Mouse (Mus musculus) spleen, adult 18-20 months (tissue): Measurements from ENCODE around the gene Akap17b.
A peak's percentile ranks its signal among the peaks of the same experiment; 100 is the strongest.
"Not testable (repeated sequence)": the region's sequence is repeated elsewhere in the genome, so short reads cannot be mapped to it uniquely, and the experiment has no call there.

Source experiments
- DNase-seq, 2 experiments: peaks; one replicate each; pipeline ENCODE4 v3.0.0; 2022; ENCODE audit warnings: mixed read lengths in 2 of 2

Gene Akap17b

DNA sequence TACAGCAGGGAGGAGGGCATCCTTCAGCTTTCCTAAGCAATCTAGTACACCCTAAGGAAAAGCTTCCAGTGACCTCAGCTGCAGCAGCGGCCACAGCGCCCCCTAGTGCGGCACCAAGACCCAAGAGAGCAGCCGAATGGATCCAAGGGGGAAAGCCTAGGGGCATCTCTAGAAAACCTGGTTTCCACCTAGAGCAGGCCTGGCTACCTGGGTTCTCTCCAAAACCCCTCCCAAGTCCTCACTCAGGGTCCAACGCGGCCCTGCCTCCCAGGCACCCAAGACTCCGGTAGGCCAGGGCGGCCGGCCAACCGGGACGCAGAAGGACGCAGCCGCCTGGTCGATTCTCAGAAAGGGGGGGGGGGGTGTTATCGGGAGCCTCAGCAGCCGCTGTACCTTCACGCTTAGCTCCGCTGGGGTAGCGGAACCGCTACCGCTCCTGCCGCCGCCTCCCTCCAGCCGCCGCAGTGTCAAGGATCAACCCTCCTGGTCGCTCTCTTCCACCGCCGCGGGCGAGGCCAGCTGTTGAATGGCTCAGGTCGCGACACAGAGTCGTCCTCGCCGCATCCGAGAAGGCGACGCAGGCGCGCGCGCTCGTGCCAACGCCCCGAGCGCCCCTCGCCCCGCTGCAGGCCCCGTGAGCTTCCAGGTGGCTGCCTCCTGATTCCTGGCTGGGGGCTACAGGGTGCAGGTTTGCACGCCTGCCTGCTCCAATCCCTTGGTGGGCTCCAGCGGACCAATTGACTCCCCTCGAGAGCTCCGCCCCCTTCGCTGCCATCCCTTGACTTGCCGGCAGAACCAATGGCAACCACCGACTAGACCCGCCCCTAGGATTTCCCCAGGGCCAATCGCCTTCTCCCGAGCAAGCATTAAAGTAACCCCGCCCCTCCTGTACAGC, at the start of gene Akap17b:
Gene Akap17b (minus strand): TSS at position 739 of the 895 bp plus-strand sequence.
- peak; percentile 69 to 73 for DNase-seq

DNA sequence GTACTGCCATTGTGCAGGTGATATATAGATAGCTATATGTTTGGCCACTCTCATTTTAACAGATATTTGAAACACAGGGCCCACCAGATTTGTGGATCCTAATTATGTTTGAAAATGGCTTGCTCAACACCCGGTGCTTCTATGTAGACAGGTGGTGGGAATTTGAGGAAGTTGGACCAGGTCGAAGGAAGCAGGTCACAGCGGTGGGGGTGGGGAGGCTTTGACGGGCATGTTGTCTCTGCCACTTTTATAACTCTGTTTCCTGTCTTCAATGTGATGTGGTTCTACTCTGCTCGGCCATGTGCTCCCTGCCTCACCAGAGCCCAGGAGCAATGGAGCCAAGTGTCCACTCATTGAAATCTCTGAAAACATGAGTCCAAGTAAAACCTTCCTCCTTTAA, 46.2 kb upstream of the Akap17b start:
- DNase-seq: peak in 1 of 2 experiments; percentile 6

DNA sequence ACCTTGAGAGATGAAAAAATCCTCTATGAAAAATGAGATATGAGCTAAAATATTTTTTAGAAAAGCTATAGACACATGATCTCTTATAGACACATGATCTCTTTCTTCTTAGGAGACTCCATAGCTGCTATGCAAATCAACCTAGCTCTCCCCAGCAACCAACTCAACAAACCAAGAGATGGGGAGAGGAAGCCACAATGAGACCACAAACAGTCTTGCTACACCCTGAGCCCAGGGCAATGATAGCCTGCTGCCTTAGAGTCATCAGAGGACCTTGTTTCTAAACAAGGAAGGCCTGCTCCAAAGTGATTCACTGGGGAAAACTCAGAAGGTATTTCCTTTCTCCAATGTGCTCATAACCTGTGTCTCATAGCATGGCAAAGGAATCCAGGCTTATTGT, 44.5 kb upstream of the Akap17b start:
- DNase-seq: no peak

GRCm38 (mm10) chrX:36676836-36677235, 31.6 kb upstream of the Akap17b start:
- no peak for DNase-seq

DNA sequence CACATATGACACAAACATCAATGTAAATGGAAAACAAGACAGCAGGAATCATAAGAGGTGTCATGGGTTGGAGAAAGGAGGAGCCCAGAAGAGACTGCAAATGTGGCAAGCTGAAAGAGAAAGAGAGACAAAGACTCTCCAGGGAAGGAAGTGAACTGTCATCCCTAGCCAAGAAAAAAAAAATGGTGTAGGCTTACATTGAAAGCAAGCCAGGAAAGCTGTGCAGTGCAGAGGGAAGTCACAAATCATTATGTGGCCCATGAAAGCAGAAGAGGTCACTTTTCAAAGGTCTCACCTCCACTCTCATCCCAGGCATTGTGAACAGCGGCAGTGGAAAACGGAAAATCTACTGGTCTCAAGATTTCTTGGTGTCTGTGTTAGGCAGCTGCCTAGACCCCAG, 27.5 kb upstream of the Akap17b start:
- DNase-seq: no peak

GRCm38 (mm10) chrX:36640046-36640445, 5.1 kb downstream of the Akap17b start:
- no peak for DNase-seq

DNA sequence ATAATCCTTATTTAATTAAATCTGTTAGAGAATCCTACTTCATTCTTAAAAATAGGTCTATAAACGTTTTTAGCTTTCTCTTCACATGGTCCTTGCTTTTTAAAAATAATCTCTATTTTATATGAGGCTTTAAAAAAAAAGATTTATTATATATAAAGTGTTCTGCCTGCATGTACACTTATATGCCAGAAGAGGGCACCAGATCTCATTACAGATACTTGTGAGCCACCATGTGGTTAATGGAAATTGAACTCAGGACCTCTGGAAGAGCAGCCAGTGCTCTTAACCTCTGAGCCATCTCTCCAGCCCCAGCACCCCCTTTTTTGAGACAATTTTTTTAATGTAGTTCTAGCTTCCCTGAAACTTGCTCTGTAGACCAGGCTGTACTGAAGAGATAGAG, 14.4 kb downstream of the Akap17b start:
- DNase-seq: no peak

DNA sequence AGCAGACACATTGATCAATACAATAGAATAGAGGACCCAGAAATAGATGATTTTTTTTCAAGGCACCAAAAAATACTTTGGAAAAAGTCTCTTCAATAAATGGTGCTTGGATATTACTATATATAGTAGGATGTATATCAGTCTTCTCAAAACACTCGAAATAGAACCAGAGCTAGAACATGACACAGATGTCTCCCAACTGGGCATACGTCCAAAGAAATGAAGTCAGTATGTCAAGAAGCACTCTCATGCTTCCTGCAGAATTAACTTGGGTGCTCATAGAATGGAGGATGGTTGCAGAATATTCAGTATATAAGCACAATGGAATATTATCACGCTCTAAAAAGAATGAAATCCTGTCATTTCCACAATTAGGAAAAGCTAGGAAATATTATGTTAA, 17.1 kb downstream of the Akap17b start:
- DNase-seq: no peak

DNA sequence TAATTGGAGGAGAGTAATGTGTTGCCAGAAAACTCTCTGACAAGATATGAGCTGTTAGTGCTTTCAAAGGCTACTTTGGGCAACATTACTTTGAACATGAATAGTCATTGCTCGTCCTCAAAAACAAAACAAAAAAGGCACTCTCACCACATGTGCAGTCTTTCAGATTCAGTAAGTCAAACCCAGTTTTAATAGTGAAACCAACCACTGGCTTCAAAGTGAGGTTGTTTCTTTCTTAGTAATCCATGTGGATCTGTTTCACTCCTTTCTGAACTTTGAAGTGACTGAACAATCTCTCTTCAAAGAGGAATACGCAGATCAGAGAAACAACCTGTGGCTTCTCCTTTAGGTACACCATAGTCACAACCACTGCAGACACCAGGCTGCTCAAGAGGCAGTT, 36.1 kb downstream of the Akap17b start:
- DNase-seq: no peak

GRCm38 (mm10) chrX:36604040-36604439, 41.2 kb downstream of the Akap17b start:
- no peak for DNase-seq

DNA sequence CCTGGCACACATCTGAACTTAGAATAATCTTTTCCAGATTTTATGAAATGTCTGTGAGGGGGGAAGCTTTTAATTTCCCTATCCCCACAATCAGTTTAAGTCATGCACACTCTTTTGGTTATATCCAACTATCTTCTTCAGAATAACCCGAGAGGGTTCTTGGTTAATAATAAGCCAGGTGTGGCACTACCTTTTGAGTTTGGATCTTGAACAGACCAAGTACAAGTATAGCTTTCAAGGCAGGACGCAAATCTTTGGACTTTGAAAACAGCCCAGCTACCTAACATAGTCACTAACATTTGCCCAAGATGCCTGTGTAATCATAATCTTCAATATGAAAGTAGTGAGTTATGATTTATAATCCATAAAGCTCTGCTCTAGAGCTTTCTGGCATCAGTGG, 42.3 kb downstream of the Akap17b start:
- DNase-seq: no peak

GRCm38 (mm10) chrX:36600066-36600465, 45.1 kb downstream of the Akap17b start:
- no peak for DNase-seq

- no peak for DNase-seq
Observed at GRCm38 (mm10) chrX:36599656-36600055, 45.5 kb downstream of the Akap17b start.

DNA sequence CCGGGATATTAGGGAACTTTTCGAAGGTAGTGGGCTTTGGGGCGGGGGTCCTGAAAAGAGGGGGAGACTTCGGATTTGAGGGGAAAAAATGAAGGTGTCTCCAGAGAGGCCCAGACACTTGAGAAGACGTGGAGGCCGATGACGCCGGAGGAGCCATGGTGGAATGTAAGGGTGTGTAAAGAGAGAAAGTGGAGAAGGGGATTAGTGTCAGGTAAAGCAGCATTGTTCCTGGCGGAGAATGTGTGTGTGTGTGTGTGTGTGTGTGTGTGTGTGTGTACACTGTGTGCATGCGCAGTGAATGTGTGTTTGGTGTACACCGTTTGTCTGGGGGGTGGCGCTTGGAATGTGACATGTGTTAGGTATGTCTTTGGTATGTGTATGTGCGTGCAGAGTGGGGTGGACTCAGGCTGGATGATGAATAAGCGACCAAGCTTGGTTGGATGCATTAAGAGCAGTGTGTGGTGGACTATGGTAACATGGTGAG, 46.3 kb downstream of the Akap17b start:
- no peak for DNase-seq

DNA sequence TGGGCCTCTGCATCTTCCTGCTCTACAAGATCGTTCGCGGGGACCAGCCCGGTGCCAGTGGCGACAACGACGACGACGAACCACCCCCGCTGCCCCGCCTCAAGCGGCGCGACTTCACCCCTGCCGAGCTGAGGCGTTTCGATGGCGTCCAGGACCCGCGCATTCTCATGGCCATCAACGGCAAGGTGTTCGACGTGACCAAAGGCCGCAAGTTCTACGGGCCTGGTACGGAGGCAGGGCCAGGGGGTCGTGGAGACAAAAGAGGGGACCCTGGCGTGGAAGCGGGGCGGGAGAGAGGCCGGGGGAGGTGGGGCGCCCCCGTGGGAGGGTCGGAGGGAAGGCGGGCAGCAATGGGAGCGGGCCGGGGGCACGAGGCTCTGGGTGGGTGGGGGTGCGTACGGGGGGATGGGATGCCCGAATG, 46.8 kb downstream of the Akap17b start:
- no peak for DNase-seq

- DNase-seq: peak; percentile 79 to 81
Observed at GRCm38 (mm10) chrX:36597707-36598389, 47.3 kb downstream of the Akap17b start, which contains the start of gene Pgrmc1. Gene Pgrmc1 (plus strand): TSS chrX:36598206.

GRCm38 (mm10) chrX:36596483-36597120, 48.6 kb downstream of the Akap17b start:
- DNase-seq: not testable (repeated sequence)

DNA sequence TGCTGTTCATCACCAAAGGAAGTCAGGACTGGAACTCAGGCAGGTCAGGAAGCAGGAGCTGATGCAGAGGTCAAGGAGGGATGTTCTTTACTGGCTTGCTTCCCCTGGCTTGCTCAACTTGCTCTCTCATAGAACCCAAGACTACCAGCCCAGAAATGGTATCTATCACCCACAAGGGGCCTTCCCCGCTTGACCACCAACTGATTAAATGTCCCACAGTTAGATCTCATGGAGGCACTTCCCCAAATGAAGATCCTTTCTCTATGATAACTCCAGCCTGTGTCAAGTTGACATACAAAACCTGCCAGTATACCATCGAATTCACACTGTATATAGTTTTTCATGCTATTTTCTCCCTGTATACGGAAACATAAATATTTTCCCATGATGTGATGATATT, 49.9 kb downstream of the Akap17b start:
- no peak for DNase-seq

DNA sequence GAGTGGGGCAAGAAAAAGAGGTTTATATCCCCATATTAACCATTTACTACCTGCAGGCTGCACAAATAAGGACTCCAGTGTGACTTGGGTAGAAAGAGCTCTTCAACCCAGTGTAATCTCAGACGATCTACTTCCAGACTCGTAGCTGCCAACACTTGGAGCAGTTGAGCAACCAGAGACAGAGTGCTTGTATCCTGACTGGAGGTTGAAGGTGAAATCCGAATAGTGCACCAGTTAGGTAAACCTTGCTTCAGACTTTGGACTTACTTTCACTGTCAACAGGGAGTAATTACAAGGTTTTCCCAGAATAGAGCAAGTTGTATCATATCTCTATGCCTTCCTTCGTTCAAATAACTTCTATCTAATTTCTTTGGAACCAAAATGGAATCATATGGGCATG, 53.7 kb downstream of the Akap17b start:
- DNase-seq: no peak

GRCm38 (mm10) chrX:36591120-36591519, 54.1 kb downstream of the Akap17b start:
- DNase-seq: no peak

DNA sequence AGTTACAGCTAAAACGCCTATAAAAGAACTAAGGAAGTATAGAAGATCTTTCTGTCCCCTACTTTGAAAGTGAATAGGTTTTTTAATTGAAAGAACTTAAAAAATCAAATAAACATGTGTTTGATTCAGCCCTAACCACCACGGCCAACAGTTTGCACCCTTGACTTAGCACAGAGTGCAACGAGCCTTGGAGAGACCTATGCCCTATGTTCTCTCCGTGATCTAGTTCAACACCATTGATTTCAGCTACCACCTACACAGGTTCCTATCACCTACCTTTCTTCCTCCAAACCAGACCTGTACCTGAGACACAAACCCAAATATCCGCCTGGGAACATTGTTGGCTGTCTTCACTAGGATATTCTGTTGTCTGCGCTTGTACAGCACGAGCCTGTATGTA, 54.9 kb downstream of the Akap17b start:
- DNase-seq: no peak

GRCm38 (mm10) chrX:36587304-36588209, 57.6 kb downstream of the Akap17b start:
- no peak for DNase-seq
